Mouse (Mus musculus): ENCODE results near the gene Fez2.

The Fez2 gene

GRCm38 (mm10) chr17:78321216-78321835 lies 96.6 kb downstream of the Fez2 start:
- no peak for DNase-seq (ENCODE audit: low read depth)

Data from 416B (cell line).